Mouse (Mus musculus): ENCODE measurements around the gene Rpl10-ps3.

Rpl10-ps3 gene

DNA sequence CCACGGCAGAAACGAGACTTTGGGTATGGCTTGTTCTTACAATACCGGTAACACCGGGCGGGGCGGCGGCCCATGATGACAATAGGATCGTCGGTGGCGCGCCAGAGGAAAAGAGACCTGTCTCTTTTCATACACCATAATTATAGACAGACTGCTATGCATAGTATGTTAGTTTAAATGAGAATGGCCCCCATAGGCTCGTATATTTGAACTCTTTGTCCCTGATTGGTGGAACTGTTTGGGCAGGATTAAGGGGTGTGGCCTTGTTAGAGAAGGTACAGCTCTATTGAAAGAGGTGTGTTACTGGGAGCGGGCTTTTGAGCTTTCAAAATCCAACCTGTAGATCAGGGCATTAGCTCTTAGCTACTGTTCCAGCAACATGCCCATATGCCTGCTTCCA is at the start of gene Rpl10-ps3:
Gene Rpl10-ps3 (minus strand): TSS at position 101 of the 400 bp plus-strand sequence.
- no peak for DNase-seq (ENCODE audit: low read depth, low spot score)

DNA sequence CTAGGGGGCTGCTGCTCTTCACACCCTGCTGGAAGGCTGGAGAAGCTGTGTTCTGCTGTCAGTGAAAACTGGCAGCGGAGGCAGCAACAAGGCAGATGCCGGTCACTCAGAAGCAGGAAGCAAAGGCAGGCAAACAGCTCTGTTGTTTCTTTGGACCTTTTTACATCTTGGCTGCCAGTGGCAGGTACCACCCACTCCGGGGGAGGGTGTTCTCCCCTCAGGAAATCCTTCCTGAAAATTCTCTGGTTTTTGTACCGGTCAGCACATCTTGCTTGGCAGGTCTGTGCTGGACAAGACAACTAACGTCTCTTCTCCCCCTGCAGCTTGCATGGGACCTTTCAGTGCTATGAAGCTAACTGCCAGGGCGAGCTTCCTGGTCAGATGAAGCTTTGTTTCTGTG is 30.8 kb upstream of the Rpl10-ps3 start:
- no peak for DNase-seq (ENCODE audit: low read depth, low spot score)

- peak; percentile 58 for DNase-seq (ENCODE audit: low read depth, low spot score)
Measured at GRCm38 (mm10) chr9:50374666-50375065, 29.9 kb upstream of the Rpl10-ps3 start.

DNA sequence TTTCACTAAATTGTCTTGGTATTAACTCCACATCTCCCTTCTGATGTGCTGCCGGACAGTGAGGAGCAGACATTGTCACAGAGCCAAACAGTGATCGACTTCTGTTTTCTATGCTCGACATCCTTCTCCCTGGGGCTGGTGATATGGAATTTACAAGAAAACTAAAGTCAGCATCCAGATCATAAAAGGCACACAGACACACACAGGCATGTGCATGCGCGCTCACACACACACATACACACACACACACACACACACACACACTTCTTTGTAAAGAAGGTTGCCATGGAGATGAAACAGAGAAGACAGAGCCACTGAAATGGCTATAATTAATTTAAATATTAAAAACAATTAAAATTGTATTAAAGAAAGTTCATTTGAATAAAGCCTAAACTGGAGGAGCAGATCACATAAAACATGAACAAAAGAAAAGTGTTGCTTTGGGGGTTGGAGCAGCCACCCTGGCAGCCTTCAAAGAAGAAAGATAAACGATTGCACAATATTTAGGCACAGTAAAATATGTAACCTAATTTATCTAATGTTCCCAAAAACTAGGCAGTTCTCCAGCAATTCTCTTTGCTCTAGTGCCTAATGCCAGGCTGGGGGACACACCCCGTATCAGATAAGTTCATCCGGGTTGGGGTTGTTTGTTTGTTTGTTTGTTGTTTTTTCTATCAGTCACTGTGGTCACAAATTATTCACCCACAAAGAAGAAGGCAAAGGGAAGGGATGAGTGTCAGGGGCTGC is 24.0 kb upstream of the Rpl10-ps3 start:
- DNase-seq (ENCODE audit: low read depth, low spot score): no peak

DNA sequence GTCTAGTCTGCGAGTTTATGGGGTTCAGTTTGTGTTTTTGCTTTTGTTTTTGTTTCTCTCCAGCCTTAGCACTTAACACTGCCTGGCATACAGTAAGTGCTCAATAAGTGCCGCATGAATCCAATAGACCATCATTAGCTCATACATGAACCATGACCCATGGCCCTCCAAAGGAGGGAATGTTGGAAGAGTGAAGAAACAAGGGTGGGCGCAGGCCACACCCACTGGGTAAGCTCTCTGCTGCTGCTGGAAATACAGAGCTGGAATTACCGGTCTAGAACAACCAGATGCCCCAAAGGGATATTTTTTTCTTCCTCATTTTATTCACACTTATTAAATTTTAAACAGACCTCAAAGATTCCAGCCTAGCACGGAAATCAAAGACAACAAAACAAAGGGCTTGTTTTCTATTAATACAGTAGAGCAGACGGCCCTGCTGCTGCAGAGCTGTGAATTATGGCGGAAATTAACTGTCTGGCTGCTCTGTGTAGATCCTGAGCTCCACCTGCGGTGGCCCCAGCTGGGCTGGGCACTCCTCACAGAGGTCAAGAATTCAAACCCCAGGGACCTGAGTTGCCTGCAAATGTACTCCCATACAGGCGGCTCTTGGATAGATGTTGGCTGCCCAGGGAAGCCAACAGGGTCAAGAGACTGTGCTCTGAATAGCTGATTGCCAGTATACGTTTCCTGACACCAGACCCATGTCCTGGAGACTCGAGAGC is 20.5 kb upstream of the Rpl10-ps3 start:
- no peak for DNase-seq (ENCODE audit: low read depth, low spot score)

GRCm38 (mm10) chr9:50363962-50364361 is 19.2 kb upstream of the Rpl10-ps3 start:
- no peak for DNase-seq (ENCODE audit: low read depth, low spot score)

DNA sequence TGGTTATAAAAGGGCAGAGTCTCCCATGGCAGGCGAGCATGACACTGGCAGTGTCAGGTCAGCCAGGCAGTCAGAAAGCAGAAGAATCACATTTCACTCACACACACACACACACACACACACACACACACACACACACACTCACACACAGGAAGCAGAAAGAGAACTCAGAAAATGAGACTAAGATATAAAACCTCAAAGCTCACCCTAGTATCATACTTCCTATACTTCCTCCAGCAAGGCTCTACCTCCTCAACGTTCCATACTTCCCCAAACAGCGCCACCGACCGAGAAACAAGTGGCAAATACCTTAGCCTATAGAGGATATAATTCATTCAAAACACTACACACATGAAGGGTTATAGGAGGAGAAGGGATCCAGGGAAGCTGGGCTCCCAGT is 18.5 kb upstream of the Rpl10-ps3 start:
- no peak for DNase-seq (ENCODE audit: low read depth, low spot score)

GRCm38 (mm10) chr9:50362556-50362955 is 17.8 kb upstream of the Rpl10-ps3 start:
- DNase-seq (ENCODE audit: low read depth, low spot score): no peak

DNA sequence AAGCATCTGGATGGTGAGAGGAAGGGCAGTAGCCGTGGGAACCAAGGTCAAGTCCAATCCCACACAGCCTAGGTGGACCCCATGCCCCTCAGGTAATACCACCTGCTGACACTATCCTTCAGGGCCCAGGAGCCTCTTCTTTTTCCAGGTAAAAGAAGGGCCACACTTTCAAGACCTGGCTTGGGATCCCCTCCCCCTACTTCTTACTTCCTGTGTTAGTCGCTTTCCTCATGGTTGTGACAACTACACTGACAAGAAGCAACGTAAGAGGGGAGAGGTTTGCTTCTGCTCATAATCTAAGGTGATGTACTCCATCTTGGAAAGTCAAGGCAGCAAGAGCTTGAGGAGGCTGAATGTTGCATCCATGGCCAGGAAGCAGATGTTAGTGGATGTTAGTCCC is 15.6 kb upstream of the Rpl10-ps3 start:
- no peak for DNase-seq (ENCODE audit: low read depth, low spot score)

DNA sequence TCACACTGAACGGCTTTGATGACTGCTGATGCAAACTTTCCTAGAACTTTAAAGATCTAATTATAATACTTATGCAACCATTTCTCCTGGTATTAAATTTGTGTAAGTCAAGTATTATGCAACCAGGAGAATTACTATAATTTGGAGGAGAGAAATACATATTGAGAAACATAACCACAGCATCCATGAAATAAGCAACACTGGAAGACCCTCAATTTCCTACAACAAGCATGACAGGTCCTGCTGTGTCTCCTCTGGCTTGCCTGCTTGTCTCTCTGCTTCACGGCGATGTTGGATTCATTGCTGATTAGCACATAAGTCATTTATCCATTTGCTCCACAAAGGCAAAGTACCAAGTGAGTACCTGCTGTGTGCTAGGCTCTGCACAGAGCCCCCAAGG is 12.6 kb upstream of the Rpl10-ps3 start:
- DNase-seq (ENCODE audit: low read depth, low spot score): no peak

GRCm38 (mm10) chr9:50351746-50352145 is 7.0 kb upstream of the Rpl10-ps3 start:
- DNase-seq (ENCODE audit: low read depth, low spot score): no peak

DNA sequence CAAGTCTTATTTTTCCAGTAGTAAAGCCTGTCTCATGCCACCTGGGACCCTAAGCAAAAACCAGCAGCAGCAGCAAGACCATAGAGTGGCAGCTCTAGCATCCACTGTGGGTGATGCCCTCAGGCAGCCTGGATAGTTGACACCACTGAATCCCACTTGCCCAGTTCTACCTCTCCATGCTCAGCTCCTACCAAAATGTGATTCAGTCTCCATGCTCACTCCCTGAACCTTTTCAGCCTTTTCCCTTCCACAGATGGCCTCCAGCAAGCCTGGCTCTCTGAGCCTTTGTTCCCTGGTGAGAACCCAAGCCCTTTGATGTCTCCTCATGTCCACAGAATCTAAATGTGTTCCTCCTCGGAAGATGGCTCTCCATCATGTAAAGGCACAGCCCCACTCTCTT is 5.8 kb upstream of the Rpl10-ps3 start:
- DNase-seq (ENCODE audit: low read depth, low spot score): no peak

GRCm38 (mm10) chr9:50349156-50349555 is 4.4 kb upstream of the Rpl10-ps3 start:
- no peak for DNase-seq (ENCODE audit: low read depth, low spot score)

DNA sequence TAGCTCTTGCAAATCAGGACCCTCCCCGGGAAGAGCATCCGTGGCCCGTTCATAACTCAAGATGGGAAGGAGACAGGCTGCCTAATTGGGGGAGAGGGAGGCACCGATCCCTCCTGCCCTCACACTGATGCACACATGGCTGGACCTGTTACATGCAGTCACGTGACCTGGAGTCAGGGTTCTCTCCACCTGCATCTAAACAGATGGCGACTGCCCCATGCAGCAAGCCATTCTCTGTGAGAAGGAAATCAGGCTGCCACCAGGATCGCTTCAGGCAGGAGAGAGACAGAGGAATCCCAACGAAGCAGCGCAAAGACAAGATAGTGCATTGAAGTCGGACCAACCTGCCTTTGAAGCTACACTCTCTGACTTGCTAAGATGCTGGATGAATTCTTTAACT is 3.5 kb upstream of the Rpl10-ps3 start:
- DNase-seq (ENCODE audit: low read depth, low spot score): no peak

GRCm38 (mm10) chr9:50335539-50336325 is 9.0 kb downstream of the Rpl10-ps3 start:
- DNase-seq (ENCODE audit: low read depth, low spot score): no peak

DNA sequence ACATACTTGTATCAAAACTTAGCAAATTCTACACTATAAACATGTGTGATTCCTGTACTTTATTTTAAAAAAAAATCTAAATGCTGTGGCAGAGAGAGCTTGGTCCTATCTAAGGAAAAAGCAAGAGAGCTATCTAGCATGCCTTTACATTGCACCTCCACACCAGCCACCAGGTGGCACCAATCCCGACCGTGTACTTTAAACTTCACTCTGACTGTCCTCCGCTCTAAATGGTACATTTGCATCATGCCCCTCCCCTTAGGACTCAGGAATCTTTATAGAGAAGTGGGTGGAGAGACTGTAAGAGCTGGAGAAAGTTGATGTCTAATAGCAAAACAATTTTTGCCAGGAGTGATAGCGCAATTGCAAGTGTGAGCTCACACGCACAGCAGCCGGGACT is 11.4 kb downstream of the Rpl10-ps3 start:
- peak; percentile 27 for DNase-seq (ENCODE audit: low read depth, low spot score)

- no peak for DNase-seq (ENCODE audit: low read depth, low spot score)
Measured at GRCm38 (mm10) chr9:50324355-50325225, 20.2 kb downstream of the Rpl10-ps3 start.

GRCm38 (mm10) chr9:50320729-50321128 is 24.0 kb downstream of the Rpl10-ps3 start:
- DNase-seq (ENCODE audit: low read depth, low spot score): peak; percentile 17

DNA sequence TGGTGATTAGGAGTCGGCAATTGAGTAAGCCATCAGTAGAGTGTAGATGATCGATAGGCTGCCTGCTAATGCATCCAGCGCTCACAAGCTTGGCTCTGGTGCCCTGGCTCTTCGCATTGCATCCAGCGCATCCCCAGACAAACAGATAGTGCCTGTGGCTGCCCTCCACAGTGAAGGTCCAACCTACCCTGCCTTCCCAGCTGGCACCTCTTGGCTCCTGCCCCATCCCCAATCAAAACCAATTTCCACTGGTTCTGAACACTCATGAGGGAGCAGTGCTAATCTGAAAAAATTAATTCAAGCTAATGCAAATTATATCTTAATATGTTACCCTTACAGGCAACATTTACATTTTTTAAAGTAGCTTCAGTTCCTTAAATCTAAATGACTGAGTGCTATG is 25.3 kb downstream of the Rpl10-ps3 start:
- DNase-seq (ENCODE audit: low read depth, low spot score): no peak

DNA sequence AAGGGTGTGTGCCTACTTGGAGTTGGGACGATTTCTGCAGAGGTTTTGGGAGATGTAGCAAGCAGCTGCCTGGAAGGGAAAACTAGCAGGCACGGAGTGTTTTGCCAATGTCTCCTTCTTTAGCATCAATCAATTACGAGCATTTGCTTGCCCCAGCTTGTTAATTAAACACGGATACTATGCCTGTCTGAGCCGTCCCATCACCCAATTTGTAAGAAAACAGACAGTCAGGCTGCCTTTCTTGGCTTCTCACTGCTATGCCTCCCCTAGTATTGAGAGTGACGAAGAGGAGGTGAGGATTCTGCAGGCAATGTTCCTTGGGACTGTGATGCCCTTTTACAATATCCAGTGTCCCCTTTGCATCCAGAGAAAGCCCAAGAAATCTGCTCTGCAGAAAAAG is 27.5 kb downstream of the Rpl10-ps3 start:
- DNase-seq (ENCODE audit: low read depth, low spot score): no peak

DNA sequence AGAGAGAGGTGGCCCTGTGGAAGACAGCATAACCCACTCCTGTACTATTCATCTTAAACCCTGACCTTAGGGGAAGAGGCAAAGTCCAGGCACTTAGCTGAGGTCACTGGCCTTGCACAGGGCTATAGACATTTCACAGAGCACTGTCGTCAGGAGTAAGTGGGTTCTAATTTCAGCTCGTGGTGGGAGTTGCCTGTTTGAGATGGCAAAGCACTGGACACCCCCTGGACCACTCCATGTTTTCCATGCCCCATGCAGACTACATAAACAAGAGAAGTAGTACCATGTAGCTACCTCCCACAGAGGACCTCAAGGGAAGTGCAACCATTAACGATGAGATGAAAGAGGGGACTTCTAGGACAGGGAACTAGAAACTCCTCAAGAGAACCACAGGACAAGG is 29.1 kb downstream of the Rpl10-ps3 start:
- DNase-seq (ENCODE audit: low read depth, low spot score): no peak

Measured in telencephalon, adult 2 months (tissue).